Mouse (Mus musculus): ENCODE data around the gene Cyp4a10. TPM values are rescaled to one million over a fixed set of nuclear protein-coding genes. Genes with fewer than 3 reads are reported as not detected.
"Not testable (repeated sequence)": the region's sequence is repeated elsewhere in the genome, so short reads cannot be mapped to it uniquely, and the experiment has no call there.

Gene Cyp4a10
- polyA plus RNA-seq, 1 experiment, result 0.06 TPM

GRCm38 (mm10) chr4:115563401-115563800, 45.3 kb downstream of the Cyp4a10 start, which contains the start of gene Cyp4a31:
Gene Cyp4a31, plus strand, starts transcription at chr4:115563649.
- Histone ChIP-seq H3K27ac (ENCODE audit: insufficient read depth, low read length) (no peak within 1 kb of the TSS), H3K27me3 (ENCODE audit: control insufficient read depth, insufficient read depth, low read length) (no peaks in the 10 kb centered on the region), H3K4me1 (ENCODE audit: control insufficient read depth, insufficient read depth, insufficient read length) (no peaks in the 10 kb centered on the region), H3K4me3 (ENCODE audit: extremely low read depth, insufficient read depth, insufficient read length) (no peak within 1 kb of the TSS), H3K36me3 (ENCODE audit: control insufficient read depth, insufficient read depth, low read length) (no peaks in the 10 kb centered on the region)
- WGBS, result 86% methylated on average over 3 of the region's 3 CpGs
- TF ChIP-seq CTCF (IDR thresholded peaks at IDR 0.05; ENCODE audit: extremely low read depth, insufficient read depth, insufficient read length, insufficient replicate concordance) (no peak), POLR2A (IDR thresholded peaks at IDR 0.05; ENCODE audit: low read depth, low read length) (no peak)
- no peak for DNase-seq (ENCODE audit: low read depth in 1 of 2, low spot score in 2 of 2)

GRCm38 (mm10) chr4:115564469-115565225, 46.6 kb downstream of the Cyp4a10 start:
- H3K27me3 ChIP-seq (ENCODE audit: control insufficient read depth, insufficient read depth, low read length); DNase-seq (ENCODE audit: low read depth in 1 of 2, low spot score in 2 of 2); H3K4me1 ChIP-seq (ENCODE audit: control insufficient read depth, insufficient read depth, insufficient read length); H3K36me3 ChIP-seq (ENCODE audit: control insufficient read depth, insufficient read depth, low read length); H3K27ac ChIP-seq (ENCODE audit: insufficient read depth, low read length); H3K4me3 ChIP-seq (ENCODE audit: extremely low read depth, insufficient read depth, insufficient read length): not testable (repeated sequence)
- 76% methylated on average over 6 of the region's 6 CpGs for WGBS

GRCm38 (mm10) chr4:115575255-115575654, 57.2 kb downstream of the Cyp4a10 start:
- Histone ChIP-seq H3K4me3 (ENCODE audit: extremely low read depth, insufficient read depth, insufficient read length) (no peak overlapping the region), H3K27me3 (ENCODE audit: control insufficient read depth, insufficient read depth, low read length) (no peaks in the 10 kb centered on the region), H3K36me3 (ENCODE audit: control insufficient read depth, insufficient read depth, low read length) (no peaks in the 10 kb centered on the region), H3K27ac (ENCODE audit: insufficient read depth, low read length) (no peak overlapping the region), H3K4me1 (ENCODE audit: control insufficient read depth, insufficient read depth, insufficient read length) (no peaks in the 10 kb centered on the region)
- no peak for TF ChIP-seq CTCF (IDR thresholded peaks at IDR 0.05; ENCODE audit: extremely low read depth, insufficient read depth, insufficient read length, insufficient replicate concordance)
- TF ChIP-seq POLR2A (IDR thresholded peaks at IDR 0.05; ENCODE audit: low read depth, low read length), result no peak
- 85% methylated on average over 3 of the region's 3 CpGs for WGBS
- no peak for DNase-seq (ENCODE audit: low read depth in 1 of 2, low spot score in 2 of 2)

GRCm38 (mm10) chr4:115575776-115576175, 57.7 kb downstream of the Cyp4a10 start:
- DNase-seq (ENCODE audit: low read depth in 1 of 2, low spot score in 2 of 2), result no peak
- TF ChIP-seq POLR2A (IDR thresholded peaks at IDR 0.05; ENCODE audit: low read depth, low read length) (no peak), CTCF (IDR thresholded peaks at IDR 0.05; ENCODE audit: extremely low read depth, insufficient read depth, insufficient read length, insufficient replicate concordance) (no peak)
- no peak overlapping the region for H3K27ac ChIP-seq (ENCODE audit: insufficient read depth, low read length)

GRCm38 (mm10) chr4:115583036-115583435, 65.0 kb downstream of the Cyp4a10 start:
- no peaks in the 10 kb centered on the region for H3K27me3 ChIP-seq (ENCODE audit: control insufficient read depth, insufficient read depth, low read length)
- H3K4me3 ChIP-seq (ENCODE audit: extremely low read depth, insufficient read depth, insufficient read length), result no peak overlapping the region
- H3K27ac ChIP-seq (ENCODE audit: insufficient read depth, low read length), result no peak overlapping the region
- H3K36me3 ChIP-seq (ENCODE audit: control insufficient read depth, insufficient read depth, low read length), result no peaks in the 10 kb centered on the region
- H3K4me1 ChIP-seq (ENCODE audit: control insufficient read depth, insufficient read depth, insufficient read length), result no peaks in the 10 kb centered on the region
- TF ChIP-seq POLR2A (IDR thresholded peaks at IDR 0.05; ENCODE audit: low read depth, low read length) (no peak), CTCF (IDR thresholded peaks at IDR 0.05; ENCODE audit: extremely low read depth, insufficient read depth, insufficient read length, insufficient replicate concordance) (no peak)
- no peak for DNase-seq (ENCODE audit: low read depth in 1 of 2, low spot score in 2 of 2)

More at GRCm38 (mm10) chr4:115575776-115576175, 57.7 kb downstream of the Cyp4a10 start:
- 79% methylated on average over 2 of the region's 2 CpGs for WGBS
- no peaks in the 10 kb centered on the region for H3K4me1 ChIP-seq (ENCODE audit: control insufficient read depth, insufficient read depth, insufficient read length)
- H3K27me3 ChIP-seq (ENCODE audit: control insufficient read depth, insufficient read depth, low read length), result no peaks in the 10 kb centered on the region
- H3K36me3 ChIP-seq (ENCODE audit: control insufficient read depth, insufficient read depth, low read length), result no peaks in the 10 kb centered on the region
- H3K4me3 ChIP-seq (ENCODE audit: extremely low read depth, insufficient read depth, insufficient read length), result no peak overlapping the region

Other genes starting within 250 kb of the Cyp4a10 start
- not detected in 2 replicates for gene Cyp4a12a, start 219.2 kb upstream of the Cyp4a10 start, polyA plus RNA-seq (2012; rRNA removed)
- gene Cyp4a12b, start 106.6 kb upstream of the Cyp4a10 start, polyA plus RNA-seq (2012; rRNA removed), result not detected in 2 replicates
- gene Cyp4a30b, start 65.7 kb upstream of the Cyp4a10 start, polyA plus RNA-seq (2012; rRNA removed), result not detected in 2 replicates
- gene Cyp4a14, start 22.1 kb upstream of the Cyp4a10 start, polyA plus RNA-seq (2012; rRNA removed), result not detected in 2 replicates
- gene Cyp4a31, start 45.4 kb downstream of the Cyp4a10 start, polyA plus RNA-seq (2012; rRNA removed), result not detected in 2 replicates
- not detected in 2 replicates for gene Cyp4a32, start 82.7 kb downstream of the Cyp4a10 start, polyA plus RNA-seq (2012; rRNA removed)
- gene Cyp4b1, start 129.5 kb downstream of the Cyp4a10 start, polyA plus RNA-seq (2012; rRNA removed), result 9.5 and 9.8 TPM in 2 replicates
- 12.8 and 19.6 TPM in 2 replicates for gene Efcab14, start 219.5 kb downstream of the Cyp4a10 start, polyA plus RNA-seq (2012; rRNA removed)